Mouse (Mus musculus): ENCODE data around the gene Tmc3.

GRCm38 (mm10) chr7:83643581-83643980 is 58.9 kb downstream of the Tmc3 start:
- TF ChIP-seq POLR2A (IDR thresholded peaks at IDR 0.05; ENCODE audit: low read depth, low read length) (no peak), CTCF (conservative IDR thresholded peaks at IDR 0.05; ENCODE audit: insufficient read depth, insufficient read length, low read depth, low read length) (no peak)

All from kidney, adult 2 months (tissue).